Mouse (Mus musculus) CH12.LX (cell line): ENCODE measurements around the gene Luzp1. TPM values are rescaled to one million over a fixed set of nuclear protein-coding genes. Genes with fewer than 3 reads are reported as not detected.

ENCODE experiments used
- DNase-seq: peaks from one replicate; pipeline ENCODE4 v3.0.0-alpha.2; 2013; ENCODE audit errors: extremely low read depth
- H3K27ac ChIP-seq: 2 replicates; pipeline ENCODE4 v1.5.1; 2012; ENCODE audit warnings: low read depth, mild to moderate bottlenecking, control low read depth, moderate library complexity; ENCODE audit not compliant: insufficient read depth
- H3K27me3 ChIP-seq: replicated peaks from 2 replicates; pipeline ENCODE3; 2012; ENCODE audit warnings: inconsistent platforms
- H3K36me3 ChIP-seq, 2 experiments: replicated peaks in 1 of 2; 2 replicates each; pipeline versions ENCODE3 to v1.6.1; 2012; ENCODE audit warnings: inconsistent platforms in 1 of 2, low read length in 1 of 2, mild to moderate bottlenecking in 1 of 2, mixed read lengths in 1 of 2, moderate library complexity in 1 of 2; ENCODE audit not compliant: control insufficient read depth in 1 of 2, insufficient read depth in 1 of 2
- H3K4me1 ChIP-seq, 2 experiments: 2 replicates each; pipeline ENCODE4 v1.6.1; 2012; ENCODE audit warnings: inconsistent platforms in 1 of 2, moderate library complexity in 1 of 2; ENCODE audit not compliant: insufficient read depth in 2 of 2, control insufficient read depth in 1 of 2
- H3K4me2 ChIP-seq: 2 replicates; pipeline ENCODE4 v1.6.1; 2012; ENCODE audit warnings: low read depth, mild to moderate bottlenecking, control low read depth; ENCODE audit not compliant: poor library complexity, insufficient read depth, severe bottlenecking
- H3K4me3 ChIP-seq, 3 experiments: fragments of 150-350 bp in 1 of 3; sonication (generic) in 1 of 3; replicated peaks in 1 of 3; 2 replicates each; pipeline versions ENCODE3 to v1.5.1; 2011 to 2012; ENCODE audit warnings: low read depth in 2 of 3, low read length in 2 of 3, mild to moderate bottlenecking in 2 of 3, moderate library complexity in 2 of 3, control low read depth in 1 of 3, improper control_type of control experiment in 1 of 3, inconsistent platforms in 1 of 3, mixed read lengths in 1 of 3; ENCODE audit not compliant: poor library complexity in 1 of 3
- H3K79me2 ChIP-seq: replicated peaks from 2 replicates; pipeline ENCODE4 v1.6.1; 2012; ENCODE audit warnings: mild to moderate bottlenecking, moderate library complexity; ENCODE audit not compliant: control insufficient read depth, poor library complexity, insufficient read depth, severe bottlenecking; ENCODE audit errors: extremely low read depth
- H3K9ac ChIP-seq: 2 replicates; pipeline ENCODE4 v1.6.1; 2012; ENCODE audit warnings: low read depth, mild to moderate bottlenecking, control low read depth, moderate library complexity; ENCODE audit not compliant: insufficient read depth
- H3K9me3 ChIP-seq: replicated peaks from 2 replicates; pipeline ENCODE3; 2012; ENCODE audit warnings: low read length, inconsistent platforms, mixed read lengths
- CHD1 ChIP-seq: IDR thresholded peaks from 2 replicates; pipeline ENCODE4 v1.6.1; 2012; ENCODE audit warnings: low read depth, low read length, improper control_type of control experiment, inconsistent platforms
- CHD2 ChIP-seq: IDR thresholded peaks from 2 replicates; pipeline ENCODE4 v1.6.1; 2011; ENCODE audit warnings: low read length, improper control_type of control experiment
- CTCF ChIP-seq, 2 experiments: IDR thresholded peaks in 1 of 2; conservative IDR thresholded peaks in 1 of 2; 2 replicates each; pipeline ENCODE4 v1.5.1; 2011 to 2012; ENCODE audit warnings: low read depth in 2 of 2, low read length in 2 of 2, improper control_type of control experiment in 1 of 2, inconsistent platforms in 1 of 2, mild to moderate bottlenecking in 1 of 2, moderate library complexity in 1 of 2
- EP300 ChIP-seq: IDR thresholded peaks from 2 replicates; pipeline ENCODE4 v1.6.1; 2011; ENCODE audit warnings: low read length, improper control_type of control experiment
- ETS1 ChIP-seq: conservative IDR thresholded peaks from 2 replicates; pipeline ENCODE4 v1.6.1; 2012; ENCODE audit warnings: low read depth, mild to moderate bottlenecking, inconsistent platforms, low read length, improper control_type of control experiment, moderate library complexity
- HCFC1 ChIP-seq: IDR thresholded peaks from 2 replicates; pipeline ENCODE4 v1.6.1; 2012; ENCODE audit warnings: low read depth, mild to moderate bottlenecking, inconsistent platforms, low read length, improper control_type of control experiment
- KAT2A ChIP-seq: IDR thresholded peaks from 2 replicates; pipeline ENCODE4 v1.6.1; 2012; ENCODE audit warnings: low read length, improper control_type of control experiment, inconsistent platforms; ENCODE audit not compliant: insufficient replicate concordance
- MAFK ChIP-seq: IDR thresholded peaks from 2 replicates; pipeline ENCODE4 v1.6.1; 2011; ENCODE audit warnings: low read length, improper control_type of control experiment; ENCODE audit not compliant: insufficient replicate concordance
- MEF2A ChIP-seq: IDR thresholded peaks from 2 replicates; pipeline ENCODE4 v1.6.1; 2014; ENCODE audit warnings: low read depth, mild to moderate bottlenecking, inconsistent platforms, low read length, improper control_type of control experiment, borderline replicate concordance
- NELFE ChIP-seq: IDR thresholded peaks from 2 replicates; pipeline ENCODE4 v1.6.1; 2011; ENCODE audit warnings: low read depth, low read length, improper control_type of control experiment
- NRF1 ChIP-seq: IDR thresholded peaks from 2 replicates; pipeline ENCODE4 v1.6.1; 2014; ENCODE audit warnings: low read depth, mild to moderate bottlenecking, inconsistent platforms, low read length, improper control_type of control experiment, moderate library complexity
- RAD21 ChIP-seq: IDR thresholded peaks from 2 replicates; pipeline ENCODE4 v1.6.1; 2011; ENCODE audit warnings: low read depth, mild to moderate bottlenecking, low read length, improper control_type of control experiment, moderate library complexity
- TCF12 ChIP-seq: IDR thresholded peaks from 2 replicates; pipeline ENCODE4 v1.6.1; 2014; ENCODE audit warnings: low read depth, mild to moderate bottlenecking, inconsistent platforms, low read length, improper control_type of control experiment
- UBTF ChIP-seq: IDR thresholded peaks from 2 replicates; pipeline ENCODE4 v1.6.1; 2012; ENCODE audit warnings: low read depth, mild to moderate bottlenecking, inconsistent platforms, low read length, improper control_type of control experiment, moderate library complexity
- ZC3H11A ChIP-seq: IDR thresholded peaks from 2 replicates; pipeline ENCODE4 v1.6.1; 2012; ENCODE audit warnings: low read depth, mild to moderate bottlenecking, inconsistent platforms, low read length, improper control_type of control experiment
- ZKSCAN1 ChIP-seq: IDR thresholded peaks from 2 replicates; pipeline ENCODE4 v1.6.1; 2012; ENCODE audit warnings: low read depth, inconsistent platforms, low read length, improper control_type of control experiment, borderline replicate concordance
- ZNF384 ChIP-seq: IDR thresholded peaks from 2 replicates; pipeline ENCODE4 v1.6.1; 2012; ENCODE audit warnings: low read depth, low read length, improper control_type of control experiment, inconsistent platforms
- dilution Hi-C: fragments of 300-500 bp; cut with MboI; formaldehyde crosslinking; loops from 2 replicates; pipeline ENCODE4 v1.14.3; 2020; ENCODE audit warnings: low sequenced_read_pairs; ENCODE audit not compliant: extremely low pct_unique_long_range_greater_than_20kb, extremely low pct_ligation_motif_present
- in situ Hi-C: fragments of 300-500 bp; cut with MboI; formaldehyde crosslinking; loops from 3 replicates; pipeline ENCODE4 v1.14.3; 2019; ENCODE audit warnings: low sequenced_read_pairs, low pct_ligation_motif_present, low pct_unique_long_range_greater_than_20kb, mixed read lengths
- polyA plus RNA-seq: library from polyadenylated mRNA; unstranded; fragments of >175 nt; gene quantifications from 2 replicates; pipeline ENCODE4 v1.2.1, GENCODE M21; 2012; ENCODE audit warnings: low read depth; ENCODE audit not compliant: insufficient read length
- total RNA-seq, 2 experiments: library from RNA; depleted of rRNA; stranded (reverse); fragments of 300-350 nt in 1 of 2; fragments of >200 nt in 1 of 2; gene quantifications; 2 replicates each; pipeline ENCODE4 v1.2.3; 2012 to 2014

The Luzp1 gene
- total and polyA plus RNA-seq, 3 experiments: 5.0 to 7.0 (median 6.1) TPM

- Histone ChIP-seq H3K4me2 (no peak overlapping the region), H3K4me3 (no peak overlapping the region), H3K27ac (no peak overlapping the region), H3K36me3 (no peaks in the 10 kb centered on the region), H3K27me3 (no peaks in the 10 kb centered on the region), H3K9me3 (no peaks in the 10 kb centered on the region), H3K4me1 (peaks cover 0 to 5% of the 10 kb centered on the region in 2 experiments; a peak in 2 of 4 replicates), H3K79me2 (no peaks in the 10 kb centered on the region), H3K9ac (no peak overlapping the region)
- no peak for DNase-seq
- TF ChIP-seq NELFE (no peak), TCF12 (no peak), CHD1 (no peak), CHD2 (no peak), MAFK (no peak), CTCF (conservative IDR thresholded peaks at IDR 0.05 in 1 of 2, IDR thresholded peaks at IDR 0.05 in 1 of 2; ENCODE audit: low read depth in 2 of 2, low read length in 2 of 2) (no peak), KAT2A (no peak), ZC3H11A (no peak), RAD21 (no peak), ZKSCAN1 (no peak)
- in situ Hi-C loops: loop anchor here (10.0 kb wide), 1 partner anchor 53 kb away; no protein-coding TSS in a partner anchor
- dilution Hi-C loops: no loop called here
Measured at GRCm38 (mm10) chr4:136451564-136451963, 18.0 kb upstream of the Luzp1 start.

- Histone ChIP-seq H3K27ac (no peak overlapping the region), H3K4me1 (peaks cover 0 to 5% of the 10 kb centered on the region in 2 experiments; a peak in 2 of 4 replicates), H3K27me3 (no peaks in the 10 kb centered on the region), H3K79me2 (no peaks in the 10 kb centered on the region), H3K36me3 (no peaks in the 10 kb centered on the region), H3K9me3 (no peaks in the 10 kb centered on the region), H3K4me2 (no peak overlapping the region)
- dilution Hi-C loops: no loop called here
- in situ Hi-C loops: loop anchor here (10.0 kb wide), 1 partner anchor 53 kb away; no protein-coding TSS in a partner anchor
- no peak for DNase-seq
- no peak for TF ChIP-seq CHD2
- TF ChIP-seq MEF2A: no peak
- no peak for TF ChIP-seq EP300
- TF ChIP-seq, all 38 proteins: peak for 0
- H3K9ac ChIP-seq: no peak overlapping the region
- H3K4me3 ChIP-seq: no peak overlapping the region
Measured at GRCm38 (mm10) chr4:136452286-136452685, 17.3 kb upstream of the Luzp1 start.

- H3K27me3 ChIP-seq: no peaks in the 10 kb centered on the region
- no peak overlapping the region for H3K27ac ChIP-seq
- no peak overlapping the region for H3K9ac ChIP-seq
- H3K4me2 ChIP-seq: no peak overlapping the region
- H3K79me2 ChIP-seq: no peaks in the 10 kb centered on the region
- in situ Hi-C loops: loop anchor here (10.0 kb wide), 1 partner anchor 52 kb away; no protein-coding TSS in a partner anchor
- no peaks in the 10 kb centered on the region for H3K36me3 ChIP-seq
- H3K4me1 ChIP-seq: peaks cover 0 to 5% of the 10 kb centered on the region in 2 experiments; a peak in 2 of 4 replicates
- TF ChIP-seq ZNF384 (no peak), NRF1 (no peak), ETS1 (no peak), NELFE (no peak), UBTF (no peak), CHD1 (no peak), TCF12 (no peak), HCFC1 (no peak)
- no peaks in the 10 kb centered on the region for H3K9me3 ChIP-seq
- DNase-seq: no peak
- H3K4me3 ChIP-seq: no peak overlapping the region
- dilution Hi-C loops: no loop called here
Measured at GRCm38 (mm10) chr4:136452792-136453191, 16.8 kb upstream of the Luzp1 start.
